Mouse (Mus musculus): Measurements from ENCODE around the gene Magi2.

DNA sequence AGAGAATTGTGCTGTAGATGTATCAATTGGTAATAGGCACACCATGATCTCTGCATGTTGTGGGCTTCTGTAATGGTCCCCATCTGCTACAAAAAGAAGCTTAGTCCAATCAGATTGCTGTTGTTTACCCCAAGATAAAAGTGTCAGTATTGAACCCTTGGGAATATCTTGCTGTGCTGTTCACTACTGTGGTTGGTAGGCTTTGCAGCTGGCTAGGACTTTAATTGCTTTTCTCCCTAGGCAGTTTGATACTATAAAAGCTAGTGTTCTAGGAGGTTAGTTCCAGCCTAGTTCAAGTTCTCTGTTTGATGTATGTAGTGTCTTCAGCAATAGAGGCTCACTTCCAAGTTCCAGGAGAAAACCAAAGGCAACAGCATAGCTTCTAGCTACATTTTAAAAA is 1188.5 kb downstream of the Magi2 start:
- no peak for TF ChIP-seq CTCF (IDR thresholded peaks at IDR 0.05; ENCODE audit: extremely low read depth, insufficient read depth, low read length)
- no peak for TF ChIP-seq POLR2A (IDR thresholded peaks at IDR 0.05; ENCODE audit: extremely low read depth, insufficient read depth, low read length)
